Mouse (Mus musculus) ovary, adult 10 weeks (tissue): ENCODE results near the gene Olfr57. TPM values are rescaled to one million over a fixed set of nuclear protein-coding genes. Genes with fewer than 3 reads are reported as not detected.

Source experiments
- polyA plus RNA-seq: library from polyadenylated mRNA; stranded (reverse); fragments of 350-450 nt; fragmentation: Illumina TruSeq; extraction: RNeasy Lipid Tissue Mini Kit (QIAGEN cat#74804); gene quantifications from one replicate; pipeline ENCODE4 v1.2.3, GENCODE M21; 2014

Gene Olfr57
- not detected for polyA plus RNA-seq

DNA sequence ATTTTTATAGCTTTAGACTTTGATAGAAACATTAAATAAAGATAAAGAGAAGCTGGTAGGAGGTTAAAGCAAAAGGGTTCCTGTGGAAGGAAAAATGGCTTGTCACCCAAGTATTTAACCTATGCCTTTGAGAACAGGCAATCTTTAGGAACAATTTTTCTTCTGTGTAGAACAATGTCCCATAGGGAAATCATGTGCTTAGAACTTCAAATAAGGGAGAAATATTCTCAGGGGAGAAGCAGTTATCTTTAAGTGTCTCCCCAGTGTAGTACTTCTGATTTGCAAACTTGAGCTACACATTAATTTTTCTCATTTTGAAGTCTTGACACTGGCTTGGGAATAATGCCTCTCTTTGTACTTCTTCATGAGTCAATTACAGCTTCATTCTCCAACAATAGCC lies at the start of gene Olfr57:
Olfr57 (plus strand) TSS at position 301 of the 400 bp plus-strand sequence.

DNA sequence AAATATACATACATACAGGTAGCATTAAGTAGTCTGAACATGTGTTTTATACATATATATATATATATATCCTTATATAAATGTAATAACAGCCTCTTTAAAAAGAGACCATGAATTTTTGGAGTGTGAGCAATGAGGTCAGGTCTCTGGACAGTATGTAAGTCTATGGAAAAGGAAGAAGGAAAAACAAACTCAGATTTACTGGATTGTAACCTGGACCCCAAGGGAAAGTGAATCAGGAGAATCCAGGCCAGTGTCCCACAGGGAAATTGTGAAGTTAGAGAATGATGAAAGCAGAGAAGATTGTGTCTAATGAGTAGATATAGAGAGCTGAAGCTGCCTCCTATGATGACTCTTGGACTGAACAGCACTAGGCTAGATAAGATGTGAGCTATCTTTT lies 47.8 kb upstream of the Olfr57 start, which contains the start of gene Olfr1352:
Olfr1352 (plus strand) TSS at position 301 of the 400 bp plus-strand sequence.

DNA sequence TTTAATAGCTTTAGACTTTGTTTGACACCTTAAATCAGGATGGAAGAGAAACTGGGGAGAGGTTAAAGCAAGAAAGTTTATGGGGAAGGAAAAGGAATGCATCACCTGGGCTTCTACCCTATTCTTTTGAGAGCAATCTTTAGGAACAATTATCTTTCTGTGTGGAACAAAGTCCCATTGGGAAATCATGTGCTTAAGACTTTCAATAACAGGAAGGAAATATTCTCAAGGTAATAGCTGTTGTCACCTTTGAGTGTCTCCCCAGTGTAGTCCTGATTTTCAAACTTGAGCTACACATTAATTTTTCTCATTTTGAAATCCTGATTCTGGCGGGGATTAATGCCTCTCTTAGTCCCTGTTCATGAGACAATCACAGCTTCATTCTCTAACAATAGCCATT lies 16.4 kb upstream of the Olfr57 start, which contains the start of gene Olfr1351:
Olfr1351 (plus strand) TSS at position 301 of the 400 bp plus-strand sequence.

Other genes with a start within 250 kb of the Olfr57 start
- 0.29 TPM for gene Slc1a6, start 248.2 kb upstream of the Olfr57 start, polyA plus RNA-seq
- gene Olfr1356, start 176.6 kb upstream of the Olfr57 start, polyA plus RNA-seq, result not detected
- not detected for gene Olfr1355, start 153.2 kb upstream of the Olfr57 start, polyA plus RNA-seq
- gene Olfr1354, start 115.6 kb upstream of the Olfr57 start, polyA plus RNA-seq, result not detected
- gene Olfr8, start 78.1 kb upstream of the Olfr57 start, polyA plus RNA-seq, result not detected
- not detected for gene Olfr1353, start 65.4 kb upstream of the Olfr57 start, polyA plus RNA-seq
- gene Olfr1352, start 47.7 kb upstream of the Olfr57 start, polyA plus RNA-seq, result not detected
- not detected for gene Olfr1351, start 16.3 kb upstream of the Olfr57 start, polyA plus RNA-seq
- gene 2610008E11Rik, start 68.9 kb downstream of the Olfr57 start, polyA plus RNA-seq, result 175 TPM
- not detected for gene Vmn2r80, start 120.0 kb downstream of the Olfr57 start, polyA plus RNA-seq
- gene Vmn2r81, start 219.0 kb downstream of the Olfr57 start, polyA plus RNA-seq, result not detected